Mouse (Mus musculus): ENCODE measurements around the gene Zfp618.

Zfp618 gene

GRCm38 (mm10) chr4:62999321-62999720, 33.9 kb downstream of the Zfp618 start:
- no peak for DNase-seq (ENCODE audit: low spot score)

- DNase-seq (ENCODE audit: low spot score): no peak
Observed at GRCm38 (mm10) chr4:62999916-63000315, 34.5 kb downstream of the Zfp618 start.

GRCm38 (mm10) chr4:63000316-63001055, 35.1 kb downstream of the Zfp618 start:
- no peak for DNase-seq (ENCODE audit: low spot score)

- DNase-seq (ENCODE audit: low spot score): no peak
Observed at GRCm38 (mm10) chr4:63002386-63002785, 37.0 kb downstream of the Zfp618 start.

- DNase-seq (ENCODE audit: low spot score): no peak
Observed at GRCm38 (mm10) chr4:63004519-63004918, 39.1 kb downstream of the Zfp618 start.

GRCm38 (mm10) chr4:63005446-63006185, 40.2 kb downstream of the Zfp618 start:
- DNase-seq (ENCODE audit: low spot score): no peak

- DNase-seq (ENCODE audit: low spot score): no peak
Observed at GRCm38 (mm10) chr4:63006198-63007155, 41.1 kb downstream of the Zfp618 start.

GRCm38 (mm10) chr4:63008206-63008605, 42.8 kb downstream of the Zfp618 start:
- no peak for DNase-seq (ENCODE audit: low spot score)

- DNase-seq (ENCODE audit: low spot score): no peak
Observed at GRCm38 (mm10) chr4:63008822-63009221, 43.4 kb downstream of the Zfp618 start.

- no peak for DNase-seq (ENCODE audit: low spot score)
Observed at GRCm38 (mm10) chr4:63009821-63010220, 44.4 kb downstream of the Zfp618 start.

GRCm38 (mm10) chr4:63010226-63010625, 44.9 kb downstream of the Zfp618 start:
- peak; percentile 18 for DNase-seq (ENCODE audit: low spot score)

GRCm38 (mm10) chr4:63018616-63019015, 53.2 kb downstream of the Zfp618 start:
- DNase-seq (ENCODE audit: low spot score): no peak

GRCm38 (mm10) chr4:63019428-63019858, 54.1 kb downstream of the Zfp618 start:
- no peak for DNase-seq (ENCODE audit: low spot score)

- DNase-seq (ENCODE audit: low spot score): no peak
Observed at GRCm38 (mm10) chr4:63021034-63021700, 55.8 kb downstream of the Zfp618 start.

GRCm38 (mm10) chr4:63023465-63023864, 58.1 kb downstream of the Zfp618 start:
- DNase-seq (ENCODE audit: low spot score): no peak

GRCm38 (mm10) chr4:63024098-63024497, 58.7 kb downstream of the Zfp618 start:
- DNase-seq (ENCODE audit: low spot score): no peak

- DNase-seq (ENCODE audit: low spot score): no peak
Observed at GRCm38 (mm10) chr4:63024734-63025256, 59.4 kb downstream of the Zfp618 start.

- no peak for DNase-seq (ENCODE audit: low spot score)
Observed at GRCm38 (mm10) chr4:63025306-63025705, 59.9 kb downstream of the Zfp618 start.

- DNase-seq (ENCODE audit: low spot score): no peak
Observed at GRCm38 (mm10) chr4:63026286-63026685, 60.9 kb downstream of the Zfp618 start.

- no peak for DNase-seq (ENCODE audit: low spot score)
Observed at GRCm38 (mm10) chr4:63027451-63027850, 62.1 kb downstream of the Zfp618 start.

- DNase-seq (ENCODE audit: low spot score): no peak
Observed at GRCm38 (mm10) chr4:63030157-63030556, 64.8 kb downstream of the Zfp618 start.
